Mouse (Mus musculus) E14TG2a.4 (cell line): ENCODE results near the gene Sema5b.

Experiments used
- CTCF ChIP-seq: conservative IDR thresholded peaks from 2 replicates; pipeline ENCODE4 v1.5.1; 2014; ENCODE audit warnings: low read length
- NANOG ChIP-seq: IDR thresholded peaks from 2 replicates; pipeline ENCODE4 v1.6.1; 2014; ENCODE audit warnings: borderline replicate concordance, low read length, mixed read lengths
- POU5F1 ChIP-seq: IDR thresholded peaks from 2 replicates; pipeline ENCODE4 v1.6.1; 2014; ENCODE audit warnings: low read length, borderline replicate concordance

DNA sequence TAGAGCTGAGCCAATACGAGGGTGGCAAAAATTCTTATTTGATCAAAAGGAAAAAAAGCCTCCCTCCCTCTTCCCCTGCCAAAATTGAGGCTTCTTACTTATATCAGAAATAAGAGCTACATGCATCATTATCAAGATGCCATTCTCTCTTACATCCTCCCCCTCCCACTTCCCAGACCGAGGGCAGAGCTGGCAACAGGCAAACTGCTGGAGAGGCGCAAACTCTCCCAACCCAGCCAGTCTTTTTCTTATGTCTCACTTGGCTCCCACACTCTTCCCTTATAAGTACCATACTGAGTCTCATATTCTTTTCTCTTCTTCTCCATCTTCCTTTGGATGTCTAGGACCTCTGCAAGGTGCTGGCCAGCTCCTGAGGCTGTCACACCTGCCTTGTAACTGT is 6.3 kb upstream of the Sema5b start:
- TF ChIP-seq CTCF: no peak
- no peak for TF ChIP-seq POU5F1
- no peak for TF ChIP-seq NANOG
